Mouse (Mus musculus) CH12.LX (cell line): ENCODE measurements at regions not wholly inside any gene's neighbourhood (a gene's known extent, or its start where the extent isn't known, plus 50 kb on each side); places are given as distances from the start of the nearest gene placed in this dataset.

Experiments used
- CHD1 ChIP-seq: IDR thresholded peaks from 2 replicates; pipeline ENCODE4 v1.6.1; 2012; ENCODE audit warnings: low read depth, low read length, improper control_type of control experiment, inconsistent platforms
- CTCF ChIP-seq, 2 experiments: IDR thresholded peaks in 1 of 2; conservative IDR thresholded peaks in 1 of 2; 2 replicates each; pipeline ENCODE4 v1.5.1; 2011 to 2012; ENCODE audit warnings: low read depth in 2 of 2, low read length in 2 of 2, improper control_type of control experiment in 1 of 2, inconsistent platforms in 1 of 2, mild to moderate bottlenecking in 1 of 2, moderate library complexity in 1 of 2
- ELF1 ChIP-seq: IDR thresholded peaks from 2 replicates; pipeline ENCODE4 v1.6.1; 2014; ENCODE audit warnings: low read depth, mild to moderate bottlenecking, inconsistent platforms, low read length, improper control_type of control experiment
- EP300 ChIP-seq: IDR thresholded peaks from 2 replicates; pipeline ENCODE4 v1.6.1; 2011; ENCODE audit warnings: low read length, improper control_type of control experiment
- POLR2A ChIP-seq: IDR thresholded peaks from 2 replicates; pipeline ENCODE4 v1.6.1; 2011; ENCODE audit warnings: low read depth, mild to moderate bottlenecking, improper control_type of control experiment, low read length
- SIN3A ChIP-seq: IDR thresholded peaks from 2 replicates; pipeline ENCODE4 v1.6.1; 2012; ENCODE audit warnings: low read length, improper control_type of control experiment, inconsistent platforms
- TBP ChIP-seq: conservative IDR thresholded peaks from 2 replicates; pipeline ENCODE4 v1.6.1; 2011; ENCODE audit warnings: low read depth, low read length, improper control_type of control experiment
- UBTF ChIP-seq: IDR thresholded peaks from 2 replicates; pipeline ENCODE4 v1.6.1; 2012; ENCODE audit warnings: low read depth, mild to moderate bottlenecking, inconsistent platforms, low read length, improper control_type of control experiment, moderate library complexity
- USF1 ChIP-seq: IDR thresholded peaks from 2 replicates; pipeline ENCODE4 v1.6.1; 2014; ENCODE audit warnings: low read depth, mild to moderate bottlenecking, inconsistent platforms, low read length, improper control_type of control experiment

DNA sequence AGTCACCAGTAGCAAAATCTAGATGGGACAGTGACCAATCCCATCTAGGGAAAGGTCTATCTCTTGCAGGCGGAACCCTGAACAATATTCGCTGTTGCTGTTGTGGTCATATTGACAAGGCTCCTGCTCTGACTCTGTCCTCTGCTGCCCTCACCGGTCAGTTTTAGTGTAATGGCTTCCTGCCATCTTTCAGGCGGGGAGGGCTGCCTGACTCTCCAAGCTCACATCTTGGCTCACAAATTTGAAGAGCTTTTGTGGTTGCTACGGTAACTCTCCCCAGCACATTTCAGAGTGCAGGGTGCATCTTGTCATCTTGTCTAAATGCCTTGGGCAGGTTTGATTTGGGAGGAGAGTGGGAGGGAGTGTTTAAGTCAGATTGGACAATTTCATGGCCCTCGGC is 171.3 kb downstream of the Unc5cl start:
- TF ChIP-seq UBTF (no peak), USF1 (no peak), POLR2A (no peak), EP300 (no peak), TBP (no peak), CHD1 (no peak), ELF1 (no peak), CTCF (conservative IDR thresholded peaks at IDR 0.05 in 1 of 2, IDR thresholded peaks at IDR 0.05 in 1 of 2; ENCODE audit: low read depth in 2 of 2, low read length in 2 of 2) (no peak), SIN3A (no peak)
